Comparison of ENCODE assay signal across 24 mouse cellular contexts in genomic region chr1:91831978-91832377, GRCm38 (mm10). TPM values are rescaled to one million over a fixed set of nuclear protein-coding genes. Genes with fewer than 3 reads are reported as not detected.
DNase-seq lines count a peak whose midpoint lies in the region; ATAC-seq lines count a peak whose summit lies in the region.
"Had no signal": no experiment of that assay in that cellular context is flagged by ENCODE, and none has a peak within 500 bp of the region (broad histone marks: within the 10 kb centered on the region; RNA-seq: fewer than 3 reads in every experiment).

No protein-coding gene starts in this region.

- H3K36me3 ChIP-seq in heart, embryonic 10.5 days: no peaks in the 10 kb centered on the region
- H3K36me3 ChIP-seq: forebrain, embryonic 15.5 days; heart, embryonic 13.5 days; intestine, embryonic 15.5 days had no signal

- peak overlapping the region; percentile 7; the same call in 1 of the 2 replicates for H3K27ac ChIP-seq in heart, embryonic 10.5 days
- H3K27ac ChIP-seq: forebrain, embryonic 15.5 days; heart, embryonic 13.5 days; hindbrain, embryonic 14.5 days; hindbrain, postnatal 0 days; intestine, embryonic 15.5 days had no signal

- no peaks in the 10 kb centered on the region for H3K9me3 ChIP-seq in heart, embryonic 10.5 days
- H3K9me3 ChIP-seq: forebrain, embryonic 15.5 days; heart, embryonic 13.5 days; intestine, embryonic 15.5 days had no signal

- ATAC-seq in CD4-positive, CD25-positive, alpha-beta regulatory T cell, adult 4 months: peak; percentile 70
- no peak for ATAC-seq in erythroblast, adult 5-6 weeks (replicated peaks; ENCODE audit: low FRiP score, poor library complexity, severe bottlenecking)
- ATAC-seq: forebrain, embryonic 15.5 days; hindbrain, postnatal 0 days; intestine, embryonic 15.5 days had no signal

- 78% methylated on average over 7 of the region's 7 CpGs for WGBS in heart, embryonic 10.5 days

- 0 out of 2 replicates have a peak, but pooled peaks cover 6% of the 10 kb centered on the region for H3K27me3 ChIP-seq in heart, embryonic 10.5 days (ENCODE audit: insufficient read depth, poor library complexity, severe bottlenecking)
- H3K27me3 ChIP-seq: forebrain, embryonic 15.5 days; heart, embryonic 13.5 days; intestine, embryonic 15.5 days had no signal

- peaks cover 55% of the 10 kb centered on the region for H3K4me1 ChIP-seq in heart, embryonic 10.5 days
- H3K4me1 ChIP-seq: forebrain, embryonic 15.5 days had no signal

- no peak for DNase-seq in heart, embryonic 10.5 days (ENCODE audit: low spot score)
- no peak for DNase-seq in heart, adult 18-20 months
- DNase-seq in induced T-regulatory cell, adult 2 months (ENCODE audit: low read depth): peak; percentile 20
- DNase-seq in c-Kit-positive CD71-positive TER-119-positive erythroid progenitor cells, embryonic 14.5 days (ENCODE audit: low spot score): no peak
- DNase-seq: adrenal gland, adult 8-10 months; adrenal gland, postnatal 25 days; cerebellum, adult 18-20 months; cerebellum, adult 9-10 months; cerebellum, postnatal 14 days; gastrocnemius, postnatal 10 days; gastrocnemius, postnatal 36 days; heart, postnatal 14 days; heart, postnatal 4 days; kidney, adult 18-20 months; kidney, adult 9 months had no signal

- H3K4me3 ChIP-seq in heart, embryonic 10.5 days: no peak overlapping the region
- H3K4me3 ChIP-seq: forebrain, embryonic 15.5 days; heart, embryonic 13.5 days; intestine, embryonic 15.5 days had no signal

RNA-seq across cellular contexts. Expression of gene Twist2, which starts 30.7 kb away (rescaled TPM):
- 5.8 and 17.9 TPM in 2 replicates for polyA plus RNA-seq in heart, embryonic 10.5 days (2016; fragmentation: Nextera tagmentation; extraction: Ambion mirVana)
- 1 to 10 TPM in 1 of 2 experiments, under 1 TPM in 1; 0.80 to 1.3 TPM for total RNA-seq in heart, adult 18-20 months (2021)
- not detected for polyA plus RNA-seq in CD4-positive, CD25-positive, alpha-beta regulatory T cell, adult 4 months (2017; shearing (Covaris generic))
- total RNA-seq in erythroblast, adult 5-6 weeks (2015; ENCODE audit: low replicate concordance): not detected in 2 replicates
- not detected in 2 replicates for total RNA-seq in erythroblast, adult 5-6 weeks (2017; ENCODE audit: low replicate concordance)
- total RNA-seq: granulocyte monocyte progenitor cell, adult 5-6 weeks; MEL had no signal
